Mouse (Mus musculus) CH12.LX (cell line): ENCODE measurements around the gene Swi5. TPM values are rescaled to one million over a fixed set of nuclear protein-coding genes. Genes with fewer than 3 reads are reported as not detected.
A peak's percentile ranks its signal among the peaks of the same experiment; 100 is the strongest.

Experiments
- DNase-seq: peaks from one replicate; pipeline ENCODE4 v3.0.0-alpha.2; 2013; ENCODE audit errors: extremely low read depth
- H3K27ac ChIP-seq: 2 replicates; pipeline ENCODE4 v1.5.1; 2012; ENCODE audit warnings: low read depth, mild to moderate bottlenecking, control low read depth, moderate library complexity; ENCODE audit not compliant: insufficient read depth
- H3K27me3 ChIP-seq: replicated peaks from 2 replicates; pipeline ENCODE3; 2012; ENCODE audit warnings: inconsistent platforms
- H3K36me3 ChIP-seq, 2 experiments: replicated peaks in 1 of 2; 2 replicates each; pipeline versions ENCODE3 to v1.6.1; 2012; ENCODE audit warnings: inconsistent platforms in 1 of 2, low read length in 1 of 2, mild to moderate bottlenecking in 1 of 2, mixed read lengths in 1 of 2, moderate library complexity in 1 of 2; ENCODE audit not compliant: control insufficient read depth in 1 of 2, insufficient read depth in 1 of 2
- H3K4me1 ChIP-seq, 2 experiments: 2 replicates each; pipeline ENCODE4 v1.6.1; 2012; ENCODE audit warnings: inconsistent platforms in 1 of 2, moderate library complexity in 1 of 2; ENCODE audit not compliant: insufficient read depth in 2 of 2, control insufficient read depth in 1 of 2
- H3K4me2 ChIP-seq: 2 replicates; pipeline ENCODE4 v1.6.1; 2012; ENCODE audit warnings: low read depth, mild to moderate bottlenecking, control low read depth; ENCODE audit not compliant: poor library complexity, insufficient read depth, severe bottlenecking
- H3K4me3 ChIP-seq, 3 experiments: fragments of 150-350 bp in 1 of 3; sonication (generic) in 1 of 3; replicated peaks in 1 of 3; 2 replicates each; pipeline versions ENCODE3 to v1.5.1; 2011 to 2012; ENCODE audit warnings: low read depth in 2 of 3, low read length in 2 of 3, mild to moderate bottlenecking in 2 of 3, moderate library complexity in 2 of 3, control low read depth in 1 of 3, improper control_type of control experiment in 1 of 3, inconsistent platforms in 1 of 3, mixed read lengths in 1 of 3; ENCODE audit not compliant: poor library complexity in 1 of 3
- H3K79me2 ChIP-seq: replicated peaks from 2 replicates; pipeline ENCODE4 v1.6.1; 2012; ENCODE audit warnings: mild to moderate bottlenecking, moderate library complexity; ENCODE audit not compliant: control insufficient read depth, poor library complexity, insufficient read depth, severe bottlenecking; ENCODE audit errors: extremely low read depth
- H3K9ac ChIP-seq: 2 replicates; pipeline ENCODE4 v1.6.1; 2012; ENCODE audit warnings: low read depth, mild to moderate bottlenecking, control low read depth, moderate library complexity; ENCODE audit not compliant: insufficient read depth
- H3K9me3 ChIP-seq: replicated peaks from 2 replicates; pipeline ENCODE3; 2012; ENCODE audit warnings: low read length, inconsistent platforms, mixed read lengths
- CHD1 ChIP-seq: IDR thresholded peaks from 2 replicates; pipeline ENCODE4 v1.6.1; 2012; ENCODE audit warnings: low read depth, low read length, improper control_type of control experiment, inconsistent platforms
- CHD2 ChIP-seq: IDR thresholded peaks from 2 replicates; pipeline ENCODE4 v1.6.1; 2011; ENCODE audit warnings: low read length, improper control_type of control experiment
- E2F4 ChIP-seq: IDR thresholded peaks from 2 replicates; pipeline ENCODE4 v1.6.1; 2011; ENCODE audit warnings: low read depth, low read length, improper control_type of control experiment; ENCODE audit not compliant: insufficient replicate concordance
- HCFC1 ChIP-seq: IDR thresholded peaks from 2 replicates; pipeline ENCODE4 v1.6.1; 2012; ENCODE audit warnings: low read depth, mild to moderate bottlenecking, inconsistent platforms, low read length, improper control_type of control experiment
- IRF4 ChIP-seq: IDR thresholded peaks from 2 replicates; pipeline ENCODE4 v1.6.1; 2014; ENCODE audit warnings: low read depth, mild to moderate bottlenecking, inconsistent platforms, low read length, improper control_type of control experiment
- JUN ChIP-seq: IDR thresholded peaks from 2 replicates; pipeline ENCODE4 v1.6.1; 2011; ENCODE audit warnings: low read depth, mild to moderate bottlenecking, low read length, improper control_type of control experiment, moderate library complexity; ENCODE audit not compliant: insufficient read depth
- KAT2A ChIP-seq: IDR thresholded peaks from 2 replicates; pipeline ENCODE4 v1.6.1; 2012; ENCODE audit warnings: low read length, improper control_type of control experiment, inconsistent platforms; ENCODE audit not compliant: insufficient replicate concordance
- MAFK ChIP-seq: IDR thresholded peaks from 2 replicates; pipeline ENCODE4 v1.6.1; 2011; ENCODE audit warnings: low read length, improper control_type of control experiment; ENCODE audit not compliant: insufficient replicate concordance
- MAX ChIP-seq: IDR thresholded peaks from 2 replicates; pipeline ENCODE4 v1.6.1; 2011; ENCODE audit warnings: low read length, improper control_type of control experiment
- NRF1 ChIP-seq: IDR thresholded peaks from 2 replicates; pipeline ENCODE4 v1.6.1; 2014; ENCODE audit warnings: low read depth, mild to moderate bottlenecking, inconsistent platforms, low read length, improper control_type of control experiment, moderate library complexity
- POLR2AphosphoS2 ChIP-seq: IDR thresholded peaks from 2 replicates; pipeline ENCODE4 v1.6.1; 2011; ENCODE audit warnings: low read depth, low read length, improper control_type of control experiment
- RCOR1 ChIP-seq: conservative IDR thresholded peaks from 2 replicates; pipeline ENCODE4 v1.6.1; 2012; ENCODE audit warnings: low read depth, mild to moderate bottlenecking, inconsistent platforms, low read length, improper control_type of control experiment
- SIN3A ChIP-seq: IDR thresholded peaks from 2 replicates; pipeline ENCODE4 v1.6.1; 2012; ENCODE audit warnings: low read length, improper control_type of control experiment, inconsistent platforms
- SMC3 ChIP-seq: IDR thresholded peaks from 2 replicates; pipeline ENCODE4 v1.6.1; 2011; ENCODE audit warnings: low read depth, low read length, improper control_type of control experiment
- TCF12 ChIP-seq: IDR thresholded peaks from 2 replicates; pipeline ENCODE4 v1.6.1; 2014; ENCODE audit warnings: low read depth, mild to moderate bottlenecking, inconsistent platforms, low read length, improper control_type of control experiment
- UBTF ChIP-seq: IDR thresholded peaks from 2 replicates; pipeline ENCODE4 v1.6.1; 2012; ENCODE audit warnings: low read depth, mild to moderate bottlenecking, inconsistent platforms, low read length, improper control_type of control experiment, moderate library complexity
- USF1 ChIP-seq: IDR thresholded peaks from 2 replicates; pipeline ENCODE4 v1.6.1; 2014; ENCODE audit warnings: low read depth, mild to moderate bottlenecking, inconsistent platforms, low read length, improper control_type of control experiment
- USF2 ChIP-seq: conservative IDR thresholded peaks from 2 replicates; pipeline ENCODE4 v1.6.1; 2011; ENCODE audit warnings: low read depth, low read length, improper control_type of control experiment
- ZC3H11A ChIP-seq: IDR thresholded peaks from 2 replicates; pipeline ENCODE4 v1.6.1; 2012; ENCODE audit warnings: low read depth, mild to moderate bottlenecking, inconsistent platforms, low read length, improper control_type of control experiment
- ZNF384 ChIP-seq: IDR thresholded peaks from 2 replicates; pipeline ENCODE4 v1.6.1; 2012; ENCODE audit warnings: low read depth, low read length, improper control_type of control experiment, inconsistent platforms
- dilution Hi-C: fragments of 300-500 bp; cut with MboI; formaldehyde crosslinking; loops from 2 replicates; pipeline ENCODE4 v1.14.3; 2020; ENCODE audit warnings: low sequenced_read_pairs; ENCODE audit not compliant: extremely low pct_unique_long_range_greater_than_20kb, extremely low pct_ligation_motif_present
- in situ Hi-C: fragments of 300-500 bp; cut with MboI; formaldehyde crosslinking; loops from 3 replicates; pipeline ENCODE4 v1.14.3; 2019; ENCODE audit warnings: low sequenced_read_pairs, low pct_ligation_motif_present, low pct_unique_long_range_greater_than_20kb, mixed read lengths
- polyA plus RNA-seq: library from polyadenylated mRNA; unstranded; fragments of >175 nt; gene quantifications from 2 replicates; pipeline ENCODE4 v1.2.1, GENCODE M21; 2012; ENCODE audit warnings: low read depth; ENCODE audit not compliant: insufficient read length
- total RNA-seq, 2 experiments: library from RNA; depleted of rRNA; stranded (reverse); fragments of 300-350 nt in 1 of 2; fragments of >200 nt in 1 of 2; gene quantifications; 2 replicates each; pipeline ENCODE4 v1.2.3; 2012 to 2014

Swi5 gene
- total and polyA plus RNA-seq, 3 experiments, result 295 to 437 (median 344) TPM

- no peak overlapping the region for H3K4me2 ChIP-seq
- H3K4me3 ChIP-seq, result no peak overlapping the region
- peaks cover 8 to 13% of the 10 kb centered on the region in 2 experiments for H3K4me1 ChIP-seq
- dilution Hi-C loops, result no loop called here
- H3K27ac ChIP-seq, result no peak overlapping the region
- in situ Hi-C loops, result no loop called here
- no peak for DNase-seq
- H3K79me2 ChIP-seq, result no peaks in the 10 kb centered on the region
- TF ChIP-seq MAFK, result no peak
- TF ChIP-seq ZNF384, result peak; percentile 28; the same call in 1 of the 2 replicates
- no peaks in the 10 kb centered on the region for H3K9me3 ChIP-seq
- no peaks in the 10 kb centered on the region for H3K36me3 ChIP-seq
- no peak overlapping the region for H3K9ac ChIP-seq
- peaks cover 73% of the 10 kb centered on the region for H3K27me3 ChIP-seq
These were observed 31.1 kb upstream of the Swi5 start for GRCm38 (mm10) chr2:32318709-32319585.

DNA sequence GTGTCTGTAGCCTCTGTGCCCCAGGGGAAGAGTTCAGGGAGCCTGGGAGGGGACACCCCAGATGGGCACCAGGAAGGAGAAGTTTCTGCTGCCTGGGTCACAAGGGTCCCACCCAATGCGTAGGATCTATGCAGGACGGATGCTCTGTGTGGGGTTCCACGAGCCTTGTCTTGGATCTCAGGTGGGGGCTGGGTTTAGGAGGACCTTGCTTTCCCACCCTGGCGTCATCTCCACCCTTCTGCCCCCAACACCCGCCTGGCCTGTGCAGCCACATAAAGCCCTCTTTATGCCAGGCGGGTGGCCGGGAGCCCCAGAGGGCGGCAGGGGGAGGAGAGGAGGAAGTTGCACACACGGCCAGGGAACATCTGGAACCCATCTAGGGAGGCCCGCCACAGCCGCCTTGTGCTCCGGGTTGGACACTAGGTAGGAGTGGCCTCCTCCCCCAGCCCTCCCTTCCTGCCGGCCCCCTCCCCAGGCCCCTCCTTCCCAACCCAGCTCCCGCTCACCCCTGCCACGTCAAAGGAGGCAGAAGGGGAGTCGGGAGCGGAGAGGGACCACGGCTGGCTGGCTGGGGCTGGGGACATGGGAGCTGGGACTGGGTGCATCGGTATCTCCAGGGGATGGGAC lies 30.0 kb upstream of the Swi5 start:
- no peaks in the 10 kb centered on the region for H3K9me3 ChIP-seq
- H3K4me1 ChIP-seq, result peaks cover 8 to 13% of the 10 kb centered on the region in 2 experiments
- H3K4me2 ChIP-seq, result no peak overlapping the region
- TF ChIP-seq USF1, result no peak
- no peak for TF ChIP-seq TCF12
- no peak for TF ChIP-seq IRF4
- TF ChIP-seq MAX, result no peak
- TF ChIP-seq POLR2AphosphoS2, result no peak
- no peak for TF ChIP-seq CHD2
- no peak for TF ChIP-seq KAT2A
- no peak for TF ChIP-seq UBTF
- no peak for TF ChIP-seq SMC3
- no peak for TF ChIP-seq RCOR1
- TF ChIP-seq SIN3A, result no peak
- no peak for TF ChIP-seq NRF1
- TF ChIP-seq USF2, result no peak
- TF ChIP-seq CHD1, result no peak
- no peak for TF ChIP-seq HCFC1
- TF ChIP-seq JUN, result no peak
- TF ChIP-seq ZC3H11A, result no peak
- TF ChIP-seq E2F4, result no peak
- H3K27me3 ChIP-seq, result peaks cover 70% of the 10 kb centered on the region
- DNase-seq, result no peak
- dilution Hi-C loops (no loop called here), in situ Hi-C loops (no loop called here)
- H3K36me3 ChIP-seq, result no peaks in the 10 kb centered on the region
- H3K79me2 ChIP-seq, result no peaks in the 10 kb centered on the region
- H3K27ac ChIP-seq, result no peak overlapping the region
- no peak overlapping the region for H3K4me3 ChIP-seq
- H3K9ac ChIP-seq, result no peak overlapping the region
